Mouse (Mus musculus) liver, embryonic 15.5 days (tissue): ENCODE data around the gene Pitpnm1. TPM values are rescaled to one million over a fixed set of nuclear protein-coding genes. Genes with fewer than 3 reads are reported as not detected.

Source experiments
- ATAC-seq: fragments of 200-750 bp; cut with Nextera tagmentation; 2 replicates; pipeline ENCODE4 v1.8.0; 2017; ENCODE audit warnings: moderate number of reproducible peaks, mild to moderate bottlenecking, moderate library complexity; ENCODE audit not compliant: insufficient read depth
- H3K27ac ChIP-seq: fragments of 300-500 bp; sonication (generic); replicated peaks from 2 replicates; pipeline ENCODE4 v1.5.1; 2015; ENCODE audit warnings: mild to moderate bottlenecking, inconsistent platforms
- H3K27me3 ChIP-seq: fragments of 300-500 bp; sonication (generic); 2 replicates; pipeline ENCODE4 v1.6.1; 2015; ENCODE audit warnings: mild to moderate bottlenecking, inconsistent platforms
- H3K36me3 ChIP-seq: fragments of 300-500 bp; sonication (generic); replicated peaks from 2 replicates; pipeline ENCODE4 v1.6.1; 2015; ENCODE audit warnings: moderate library complexity, mild to moderate bottlenecking, inconsistent platforms
- H3K4me1 ChIP-seq: fragments of 300-500 bp; sonication (generic); replicated peaks from 2 replicates; pipeline ENCODE4 v1.6.1; 2015; ENCODE audit warnings: inconsistent platforms
- H3K4me2 ChIP-seq: fragments of 300-500 bp; sonication (generic); 2 replicates; pipeline ENCODE4 v1.6.1; 2015; ENCODE audit warnings: moderate library complexity, mild to moderate bottlenecking, inconsistent platforms
- H3K4me3 ChIP-seq: fragments of 300-500 bp; sonication (generic); replicated peaks from 2 replicates; pipeline ENCODE4 v1.5.1; 2015; ENCODE audit warnings: mild to moderate bottlenecking, inconsistent platforms
- H3K9ac ChIP-seq: fragments of 300-500 bp; sonication (generic); 2 replicates; pipeline ENCODE4 v1.6.1; 2015; ENCODE audit warnings: moderate library complexity, mild to moderate bottlenecking, inconsistent platforms
- H3K9me3 ChIP-seq: fragments of 300-500 bp; sonication (generic); replicated peaks from 2 replicates; pipeline ENCODE4 v1.6.1; 2016; ENCODE audit warnings: inconsistent platforms
- WGBS: fragments of 180-500 bp; shearing (Covaris S2); methylation state at CpG from one replicate; pipeline ENCODE4 v1.1.7; 2015; ENCODE audit warnings: mixed read lengths; ENCODE audit not compliant: insufficient replicate concordance; 5-methylcytosine and 5-hydroxymethylcytosine counted together
- polyA plus RNA-seq: library from polyadenylated mRNA; unstranded; fragments of >200 nt; fragmentation: Nextera tagmentation; extraction: Ambion mirVana; gene quantifications from 2 replicates; pipeline ENCODE4 v1.2.1, GENCODE M21; 2015

Gene Pitpnm1
- polyA plus RNA-seq, 1 experiment from 2014 or later: 6.0 TPM

GRCm38 (mm10) chr19:4070311-4070710 lies 29.5 kb upstream of the Pitpnm1 start:
- WGBS: 60% methylated on average over 15 of the region's 15 CpGs
- Histone ChIP-seq H3K36me3 (no peaks in the 10 kb centered on the region), H3K9ac (no peak overlapping the region), H3K27me3 (no peaks in the 10 kb centered on the region), H3K4me1 (peaks cover 23% of the 10 kb centered on the region), H3K27ac (peak overlapping the region; percentile 71), H3K4me3 (no peak overlapping the region), H3K9me3 (no peaks in the 10 kb centered on the region), H3K4me2 (peak overlapping the region; percentile 18; the same call in 1 of the 2 replicates)
- 0 out of 2 replicates have a peak, but pooled peaks have one; percentile 23 for ATAC-seq

DNA sequence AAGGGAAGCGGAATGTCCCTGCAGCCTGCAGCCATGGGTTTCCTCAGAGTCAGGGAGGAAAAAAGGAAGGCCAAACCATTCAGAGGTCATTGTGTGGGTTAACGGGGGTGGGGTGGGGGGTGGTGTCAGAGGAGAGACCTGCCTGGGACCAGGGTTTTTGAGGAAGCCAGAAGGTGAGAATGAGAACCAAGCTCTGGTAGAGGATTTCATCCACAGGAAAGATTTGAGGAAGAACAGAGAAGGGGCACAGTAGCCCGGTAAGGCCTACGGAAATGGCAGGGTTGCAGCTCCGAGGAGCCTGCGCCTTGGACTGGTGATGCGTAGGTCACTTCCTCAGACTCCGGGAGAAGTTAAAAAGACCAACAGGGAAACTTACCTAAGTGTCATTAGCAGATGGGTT lies 29.0 kb upstream of the Pitpnm1 start:
- WGBS: 35% methylated on average over 8 of the region's 8 CpGs
- Histone ChIP-seq H3K27me3 (no peaks in the 10 kb centered on the region), H3K27ac (peak overlapping the region; percentile 71), H3K4me3 (no peak overlapping the region), H3K9me3 (no peaks in the 10 kb centered on the region), H3K36me3 (no peaks in the 10 kb centered on the region), H3K4me1 (peaks cover 23% of the 10 kb centered on the region), H3K4me2 (peak overlapping the region; percentile 18; the same call in 1 of the 2 replicates), H3K9ac (no peak overlapping the region)
- no peak for ATAC-seq

- Histone ChIP-seq H3K4me1 (peaks cover 21% of the 10 kb centered on the region), H3K27me3 (no peaks in the 10 kb centered on the region), H3K4me3 (no peak overlapping the region), H3K9me3 (no peaks in the 10 kb centered on the region), H3K27ac (peak overlapping the region; percentile 71), H3K4me2 (no peak overlapping the region), H3K36me3 (no peaks in the 10 kb centered on the region), H3K9ac (no peak overlapping the region)
- 81% methylated on average over 6 of the region's 6 CpGs for WGBS
- no peak for ATAC-seq
Observed at GRCm38 (mm10) chr19:4071406-4071805, 28.4 kb upstream of the Pitpnm1 start.

- Histone ChIP-seq H3K4me2 (no peak overlapping the region), H3K9ac (no peak overlapping the region), H3K36me3 (no peaks in the 10 kb centered on the region), H3K4me3 (no peak overlapping the region), H3K4me1 (peaks cover 20% of the 10 kb centered on the region), H3K9me3 (no peaks in the 10 kb centered on the region), H3K27ac (no peak overlapping the region), H3K27me3 (no peaks in the 10 kb centered on the region)
- ATAC-seq: no peak
- 72% methylated on average over 6 of the region's 6 CpGs for WGBS
Observed at GRCm38 (mm10) chr19:4072706-4073424, 26.9 kb upstream of the Pitpnm1 start.

GRCm38 (mm10) chr19:4075531-4075930 lies 24.3 kb upstream of the Pitpnm1 start:
- H3K9me3 ChIP-seq: no peaks in the 10 kb centered on the region
- H3K9ac ChIP-seq: no peak overlapping the region
- no peak overlapping the region for H3K4me2 ChIP-seq
- no peak overlapping the region for H3K27ac ChIP-seq
- no peaks in the 10 kb centered on the region for H3K36me3 ChIP-seq
- H3K27me3 ChIP-seq: no peaks in the 10 kb centered on the region
- H3K4me3 ChIP-seq: no peak overlapping the region
- 66% methylated on average over 1 of the region's 1 CpGs for WGBS
- no peak for ATAC-seq
- H3K4me1 ChIP-seq: peaks cover 39% of the 10 kb centered on the region

- Histone ChIP-seq H3K9me3 (no peaks in the 10 kb centered on the region), H3K27ac (peak overlapping the region; percentile 12; the same call in 1 of the 2 replicates), H3K4me1 (peaks cover 49% of the 10 kb centered on the region), H3K36me3 (no peaks in the 10 kb centered on the region), H3K9ac (no peak overlapping the region), H3K27me3 (peaks cover 12% of the 10 kb centered on the region; the same call in 1 of the 2 replicates), H3K4me3 (no peak overlapping the region), H3K4me2 (no peak overlapping the region)
- no peak for ATAC-seq
- WGBS: 47% methylated on average over 1 of the region's 1 CpGs
Observed at GRCm38 (mm10) chr19:4079594-4079993, 20.2 kb upstream of the Pitpnm1 start.

GRCm38 (mm10) chr19:4080511-4081009 lies 19.2 kb upstream of the Pitpnm1 start:
- no peaks in the 10 kb centered on the region for H3K36me3 ChIP-seq
- peaks cover 55% of the 10 kb centered on the region for H3K4me1 ChIP-seq
- peak overlapping the region; percentile 44; the same call in 1 of the 2 replicates for H3K9ac ChIP-seq
- peak overlapping the region; percentile 55 for H3K4me2 ChIP-seq
- no peaks in the 10 kb centered on the region for H3K9me3 ChIP-seq
- H3K27me3 ChIP-seq: peaks cover 12% of the 10 kb centered on the region; the same call in 1 of the 2 replicates
- 0 out of 2 replicates have a peak overlapping the region, but pooled peaks have one; percentile 12 for H3K4me3 ChIP-seq
- 36% methylated on average over 8 of the region's 8 CpGs for WGBS
- ATAC-seq: peak; percentile 90
- H3K27ac ChIP-seq: peak overlapping the region; percentile 83

DNA sequence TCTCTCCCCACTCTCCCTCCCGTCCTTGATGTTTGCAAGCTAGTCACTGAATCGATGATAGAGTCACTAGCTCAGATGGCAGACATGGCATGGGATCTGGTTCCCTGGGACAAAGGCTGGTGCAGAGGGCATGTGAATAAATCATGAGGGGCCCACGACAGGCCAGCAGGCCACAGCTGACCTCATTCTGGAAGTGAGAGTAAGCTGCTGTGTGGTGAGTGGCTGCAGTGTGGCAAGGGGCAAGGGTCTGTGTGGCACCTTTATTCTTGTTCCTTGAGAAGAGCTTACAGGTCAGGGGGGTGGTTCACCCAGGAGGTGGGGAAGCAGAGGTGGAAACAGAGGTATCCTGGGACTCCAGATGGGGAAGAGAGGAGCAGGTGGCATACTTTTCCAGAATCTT lies 18.4 kb upstream of the Pitpnm1 start, which contains the start of gene Cabp2:
TSS of gene Cabp2 (plus strand) at position 185 of the 400 bp plus-strand sequence.
- Histone ChIP-seq H3K36me3 (no peaks in the 10 kb centered on the region), H3K4me2 (peak within 1 kb of the TSS; percentile 55), H3K4me3 (0 out of 2 replicates have a peak within 1 kb of the TSS, but pooled peaks have one; percentile 12), H3K27ac (peak within 1 kb of the TSS; percentile 83), H3K4me1 (peaks cover 55% of the 10 kb centered on the region), H3K9me3 (no peaks in the 10 kb centered on the region), H3K27me3 (peaks cover 19% of the 10 kb centered on the region; the same call in 1 of the 2 replicates), H3K9ac (peak within 1 kb of the TSS; percentile 44; the same call in 1 of the 2 replicates)
- ATAC-seq: no peak
- WGBS: 46% methylated on average over 3 of the region's 3 CpGs

DNA sequence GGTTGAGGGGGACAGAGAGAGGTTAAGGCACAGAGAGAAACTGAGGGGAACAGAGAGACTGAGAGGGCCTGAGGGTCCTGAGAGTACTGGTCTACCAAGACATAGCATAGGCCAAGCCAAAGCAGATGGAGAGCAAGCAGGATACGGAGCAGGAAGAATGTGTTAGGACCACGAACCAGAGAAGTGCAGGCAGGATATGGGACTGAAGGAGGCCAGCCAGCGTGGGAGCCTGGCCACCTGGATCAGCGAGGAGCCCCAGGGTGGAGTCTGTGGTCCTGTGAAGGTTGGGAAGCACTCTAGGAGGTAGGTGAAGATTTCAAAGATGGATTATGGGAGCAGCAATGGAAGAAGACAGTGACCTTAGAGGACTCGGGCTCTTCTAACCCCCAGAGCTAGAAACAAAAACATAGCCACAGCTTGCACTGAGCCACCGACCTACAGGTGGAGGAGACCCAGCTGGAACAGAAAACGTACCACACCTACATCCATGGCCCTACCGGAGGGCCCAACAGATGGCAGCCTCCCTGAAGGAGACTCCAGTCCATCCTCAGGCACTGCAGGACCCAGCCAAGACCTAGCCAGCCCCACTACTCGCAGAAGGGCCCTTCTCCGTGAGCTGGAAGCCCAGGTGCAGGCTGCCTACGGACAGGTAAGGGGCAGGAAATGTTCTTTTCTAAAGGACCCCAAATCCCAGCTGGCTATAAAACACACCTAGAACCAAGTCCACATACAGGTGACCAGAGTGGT lies 17.4 kb upstream of the Pitpnm1 start:
- no peak overlapping the region for H3K9ac ChIP-seq
- H3K4me3 ChIP-seq: no peak overlapping the region
- ATAC-seq: no peak
- H3K9me3 ChIP-seq: no peaks in the 10 kb centered on the region
- H3K27me3 ChIP-seq: peaks cover 24% of the 10 kb centered on the region; the same call in 1 of the 2 replicates
- peaks cover 55% of the 10 kb centered on the region for H3K4me1 ChIP-seq
- no peaks in the 10 kb centered on the region for H3K36me3 ChIP-seq
- WGBS: 72% methylated on average over 11 of the region's 11 CpGs
- H3K27ac ChIP-seq: no peak overlapping the region
- H3K4me2 ChIP-seq: no peak overlapping the region

DNA sequence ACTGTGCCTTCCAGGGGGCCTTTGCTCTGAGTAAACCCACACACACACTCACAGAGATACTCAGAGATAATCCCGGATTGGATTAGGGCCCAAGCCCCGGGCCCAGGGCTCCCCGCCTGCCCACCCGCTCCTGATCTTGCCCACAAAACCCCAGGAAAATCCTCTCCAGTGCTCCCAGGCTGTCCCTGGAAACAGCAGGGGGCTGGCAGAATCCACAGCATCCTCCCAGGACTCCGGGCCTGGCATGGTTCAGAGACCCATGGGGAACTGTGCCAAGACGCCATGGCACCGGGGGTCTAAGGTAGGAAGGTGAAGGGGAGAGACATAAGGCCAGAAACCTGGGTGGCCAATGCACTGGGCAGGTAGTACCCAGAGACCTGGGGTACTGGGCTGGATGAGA lies 16.5 kb upstream of the Pitpnm1 start:
- WGBS: 80% methylated on average over 7 of the region's 7 CpGs
- Histone ChIP-seq H3K27me3 (peaks cover 24% of the 10 kb centered on the region; the same call in 1 of the 2 replicates), H3K4me1 (peaks cover 50% of the 10 kb centered on the region), H3K9ac (no peak overlapping the region), H3K9me3 (no peaks in the 10 kb centered on the region), H3K4me2 (no peak overlapping the region), H3K36me3 (no peaks in the 10 kb centered on the region), H3K27ac (no peak overlapping the region), H3K4me3 (no peak overlapping the region)
- ATAC-seq: no peak

DNA sequence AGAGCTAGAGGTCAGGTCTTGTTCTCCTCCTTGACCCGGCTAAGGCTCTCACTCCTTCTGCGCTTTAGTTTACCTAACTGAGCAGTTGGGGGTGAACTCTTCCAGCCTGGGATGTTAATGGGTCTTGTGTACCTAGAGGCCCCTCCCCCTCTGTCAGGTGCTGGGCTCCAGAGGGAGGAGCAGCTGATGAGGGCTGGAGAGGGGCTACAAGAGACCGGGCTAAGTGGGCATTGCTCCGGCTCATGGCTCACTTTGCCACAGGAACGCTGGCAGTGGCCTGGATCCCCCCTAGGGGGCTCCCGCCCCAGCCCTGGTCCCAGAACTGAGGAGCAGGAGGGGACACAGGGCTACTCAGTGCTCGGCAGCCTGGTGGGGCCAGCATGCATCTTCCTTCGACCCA lies 16.0 kb upstream of the Pitpnm1 start:
- H3K4me2 ChIP-seq: no peak overlapping the region
- peaks cover 26% of the 10 kb centered on the region; the same call in 1 of the 2 replicates for H3K27me3 ChIP-seq
- no peak overlapping the region for H3K4me3 ChIP-seq
- WGBS: 40% methylated on average over 8 of the region's 8 CpGs
- ATAC-seq: no peak
- H3K27ac ChIP-seq: no peak overlapping the region
- no peaks in the 10 kb centered on the region for H3K9me3 ChIP-seq
- H3K9ac ChIP-seq: no peak overlapping the region
- H3K36me3 ChIP-seq: no peaks in the 10 kb centered on the region
- H3K4me1 ChIP-seq: peaks cover 52% of the 10 kb centered on the region
